Mouse (Mus musculus) megakaryocyte progenitor cell, adult 5-6 weeks (primary cell): ENCODE data around the gene Ankrd13a. TPM values are rescaled to one million over a fixed set of nuclear protein-coding genes. Genes with fewer than 3 reads are reported as not detected.

ENCODE experiments used
- ATAC-seq: replicated peaks from 2 replicates; pipeline ENCODE4 v1.8.0; 2016; ENCODE audit warnings: mild to moderate bottlenecking, moderate TSS enrichment, inconsistent platforms; ENCODE audit not compliant: poor library complexity
- total RNA-seq, 2 experiments: library from RNA; stranded (forward) in 1 of 2; stranded (reverse) in 1 of 2; fragments of 157-497, 149-512 nt in 1 of 2; fragments of 200-1000 nt in 1 of 2; gene quantifications; 2 replicates each; pipeline versions ENCODE4 v1.2.3 to v1.2.4; 2015 to 2017

Gene Ankrd13a
- total RNA-seq (2015) = 264 and 290 TPM in 2 replicates
- total RNA-seq (2017) = 298 and 323 TPM in 2 replicates

DNA sequence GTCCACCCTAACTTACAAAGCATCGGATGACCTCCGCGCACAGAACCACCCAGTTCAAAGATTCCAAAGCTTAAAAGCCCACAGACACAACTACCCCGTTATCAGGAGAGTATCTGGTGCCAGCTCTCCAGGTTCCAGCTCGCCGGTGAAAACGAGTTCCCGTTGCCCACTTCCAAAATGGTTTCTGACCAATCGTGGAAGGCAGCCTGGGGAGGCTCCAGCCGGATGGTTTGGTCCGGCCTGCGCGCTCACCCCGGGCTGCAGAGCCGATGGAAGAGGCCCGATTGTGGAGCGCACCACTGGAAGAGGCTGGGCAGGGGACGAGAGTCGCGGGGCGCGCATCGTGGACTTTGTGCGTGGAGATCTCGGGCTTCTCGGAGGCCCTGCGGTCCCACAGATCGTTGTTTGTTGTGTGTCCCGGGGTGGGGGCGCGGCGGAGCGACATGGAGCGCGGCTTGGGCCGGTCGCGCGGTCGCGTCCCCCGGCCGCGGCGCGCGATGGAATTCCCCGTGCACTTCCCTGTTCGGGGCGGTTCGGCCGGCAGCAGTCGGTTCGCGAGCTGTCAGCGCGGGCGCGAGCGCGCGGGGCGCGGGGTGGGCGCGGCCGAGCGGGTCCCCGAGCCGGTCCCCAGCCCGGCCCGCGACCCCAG lies at the start of gene Ankrd13a:
Gene Ankrd13a, plus strand, starts transcription at position 275 of the 649 bp plus-strand sequence.
- peak; percentile 66 for ATAC-seq

DNA sequence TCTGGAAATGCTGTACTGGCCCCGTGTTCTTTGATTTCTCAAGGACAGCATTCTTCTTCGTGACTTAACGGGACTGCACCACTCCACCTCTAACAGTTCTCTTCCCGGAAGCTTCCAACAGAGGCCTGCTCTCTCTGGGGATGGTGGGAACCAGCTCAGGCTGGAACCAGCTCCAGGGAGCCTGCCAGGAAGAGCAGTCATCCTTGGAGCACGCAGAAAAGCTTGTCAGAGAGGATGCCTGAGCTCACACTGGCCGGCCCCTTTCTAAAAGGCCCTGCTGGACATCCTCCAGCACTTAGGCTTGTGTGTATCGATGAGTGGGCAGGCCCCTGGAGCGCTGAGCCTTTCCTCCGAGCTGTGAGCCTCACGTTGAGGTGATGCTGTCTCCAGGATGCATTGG lies 46.3 kb upstream of the Ankrd13a start:
- no peak for ATAC-seq

DNA sequence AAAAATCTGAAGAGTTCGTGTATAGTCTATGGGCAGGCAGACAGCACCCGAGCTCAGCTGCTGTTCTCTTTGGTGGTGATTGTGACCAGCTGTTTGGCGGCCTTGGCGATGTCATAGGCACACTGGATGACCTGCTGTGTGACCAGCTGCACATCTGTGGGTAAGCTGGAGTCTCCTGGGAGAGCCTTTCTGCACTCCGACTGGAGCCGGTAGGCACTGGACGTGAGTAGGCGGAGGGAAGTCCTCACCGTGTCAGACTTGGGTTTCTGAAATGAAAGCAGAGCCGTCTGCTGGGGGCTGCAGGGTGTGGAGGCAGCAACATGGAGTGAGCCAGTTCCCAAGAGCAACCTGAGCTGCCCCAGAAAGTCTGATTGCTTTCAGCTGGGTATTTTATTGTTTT lies 44.3 kb upstream of the Ankrd13a start:
- no peak for ATAC-seq

DNA sequence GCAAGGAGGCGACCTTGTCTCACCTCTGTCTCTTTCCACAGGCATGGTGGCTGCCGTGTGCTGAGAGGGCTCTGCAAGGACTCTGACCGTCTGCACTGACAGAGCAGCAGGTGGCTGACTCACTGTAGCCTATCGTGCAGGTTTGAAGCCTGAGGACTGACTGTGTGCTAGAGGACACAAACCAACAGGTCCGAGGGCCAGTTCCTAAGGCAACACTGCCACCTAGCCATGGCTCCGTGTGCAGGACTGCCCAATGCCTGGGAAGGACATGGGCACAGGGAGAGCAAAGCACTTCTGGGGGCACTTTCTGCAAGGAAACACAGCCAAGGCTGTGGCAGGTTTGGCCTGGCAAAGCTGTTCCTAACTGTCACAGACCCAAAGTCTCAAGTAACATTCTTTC lies 43.0 kb upstream of the Ankrd13a start:
- no peak for ATAC-seq

DNA sequence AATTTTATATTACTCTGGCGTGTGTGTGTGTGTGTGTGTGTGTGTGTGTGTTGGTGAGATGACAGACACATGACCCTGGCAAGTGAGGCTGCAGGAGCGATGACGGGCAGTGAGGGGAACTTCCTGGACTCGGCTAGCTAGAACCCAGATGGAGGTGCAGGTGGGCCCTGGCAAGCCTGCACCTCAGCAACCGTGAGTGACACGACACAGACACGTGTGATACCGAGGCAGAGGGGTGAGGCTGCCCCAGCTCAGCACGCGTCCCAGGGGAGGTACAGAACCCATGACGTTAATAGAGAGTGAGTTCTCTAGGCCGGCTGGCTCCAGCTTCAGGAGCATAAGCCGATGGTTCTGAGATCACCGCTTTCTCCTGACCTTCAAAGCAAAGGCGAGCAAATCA lies 42.5 kb upstream of the Ankrd13a start:
- ATAC-seq = no peak

DNA sequence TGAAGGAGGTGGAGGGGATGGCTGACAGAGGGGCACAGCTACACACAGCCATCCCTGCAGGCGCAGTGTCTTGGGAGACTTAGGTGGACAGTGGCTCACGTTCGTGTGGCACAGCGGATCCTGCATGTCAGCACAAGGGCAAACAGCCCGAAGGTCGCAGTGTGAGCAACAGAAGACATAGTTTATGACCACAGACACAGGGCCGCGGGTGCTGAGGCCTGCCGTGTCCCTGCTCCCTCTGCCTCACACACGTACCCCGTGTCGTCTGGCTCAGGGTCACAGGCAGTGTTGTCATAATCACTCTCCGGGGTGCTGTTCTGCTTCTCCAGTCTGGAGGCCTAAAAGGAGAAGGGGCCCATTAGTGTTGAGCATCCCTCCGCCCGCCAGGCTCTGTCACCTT lies 40.9 kb upstream of the Ankrd13a start:
- ATAC-seq = no peak

DNA sequence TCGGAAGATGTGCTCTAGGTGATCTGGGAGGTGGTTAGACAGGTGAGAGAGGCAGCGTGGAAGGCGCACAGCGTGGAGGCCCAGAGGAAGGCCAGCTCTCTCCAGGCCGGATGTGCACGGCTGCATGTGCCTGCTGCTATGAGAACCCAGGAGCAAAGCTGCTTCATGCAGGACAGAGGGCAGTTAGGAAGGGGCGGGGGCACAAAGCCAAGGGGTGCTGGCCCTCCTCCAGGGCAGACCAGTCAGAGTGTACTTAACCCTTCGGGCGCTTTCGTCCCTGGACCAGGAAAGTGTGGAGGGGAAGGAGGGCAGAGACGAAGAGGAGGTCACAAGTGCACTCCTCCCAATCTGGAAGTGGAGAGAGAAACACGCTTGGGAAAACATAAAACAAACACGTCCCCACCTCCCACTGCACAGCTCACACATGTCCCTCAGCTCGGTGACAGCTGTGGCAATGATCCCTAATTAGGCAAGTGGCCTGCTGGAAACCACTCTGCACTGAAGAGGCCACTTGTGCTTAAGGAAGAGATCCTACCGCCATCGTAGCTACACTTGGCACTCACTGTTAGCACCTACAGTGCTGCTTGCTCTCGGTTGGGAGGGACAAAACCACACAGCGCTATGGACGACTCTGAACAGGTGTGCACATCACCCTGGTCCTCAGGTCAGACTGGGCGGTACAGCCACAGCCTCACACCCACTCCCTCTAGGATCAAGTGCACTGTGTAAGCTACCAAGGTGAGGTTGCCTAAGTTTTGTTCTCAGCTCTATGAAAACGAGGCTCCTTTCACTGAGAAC lies 37.2 kb upstream of the Ankrd13a start:
- ATAC-seq = no peak

DNA sequence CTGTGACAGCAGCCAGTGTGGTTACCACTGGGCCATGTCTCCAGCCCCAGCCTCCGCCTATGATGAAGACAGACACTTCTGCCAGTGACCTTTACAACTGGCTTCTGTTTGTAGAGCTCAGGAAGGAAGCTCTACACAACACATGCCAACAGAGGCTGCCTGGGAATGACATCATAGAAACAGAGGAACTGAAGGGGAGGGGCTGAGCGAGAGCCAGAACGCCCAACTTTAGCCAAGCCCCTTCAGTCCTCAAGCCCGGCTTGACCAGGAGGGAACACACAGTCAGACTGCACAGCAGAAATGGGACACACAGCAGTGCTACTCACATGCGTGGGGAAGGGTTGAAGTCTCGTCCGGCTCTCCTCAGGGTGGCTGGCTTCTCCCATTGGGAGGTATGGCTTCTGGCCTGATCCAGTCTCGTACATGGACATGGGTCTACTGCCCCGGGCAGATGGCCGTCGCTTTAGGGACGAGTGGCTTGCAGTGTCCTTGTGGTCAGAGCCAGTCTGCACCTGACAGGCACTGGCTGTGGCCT lies 35.7 kb upstream of the Ankrd13a start:
- 0 out of 2 replicates have a peak, but pooled peaks have one; percentile 17 for ATAC-seq

DNA sequence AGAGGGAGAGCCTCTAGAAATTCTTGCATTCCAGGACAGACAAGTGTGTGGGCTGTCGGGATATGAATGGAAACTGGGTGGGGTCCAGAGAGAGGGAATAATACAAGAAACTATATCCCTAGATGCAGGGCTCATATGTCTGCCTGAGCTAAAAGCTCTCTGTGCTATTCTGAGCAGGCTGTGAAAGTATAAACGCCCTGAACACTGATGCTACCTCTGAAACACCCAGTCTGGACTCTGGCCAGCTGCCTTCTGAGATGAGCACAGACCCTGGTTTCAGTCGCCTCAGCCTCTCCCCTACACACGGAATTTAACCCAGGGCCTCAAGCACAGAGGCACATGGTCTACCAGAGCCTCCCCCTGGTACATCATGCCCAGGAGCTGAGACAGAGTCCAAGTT lies 33.9 kb upstream of the Ankrd13a start:
- ATAC-seq = no peak

DNA sequence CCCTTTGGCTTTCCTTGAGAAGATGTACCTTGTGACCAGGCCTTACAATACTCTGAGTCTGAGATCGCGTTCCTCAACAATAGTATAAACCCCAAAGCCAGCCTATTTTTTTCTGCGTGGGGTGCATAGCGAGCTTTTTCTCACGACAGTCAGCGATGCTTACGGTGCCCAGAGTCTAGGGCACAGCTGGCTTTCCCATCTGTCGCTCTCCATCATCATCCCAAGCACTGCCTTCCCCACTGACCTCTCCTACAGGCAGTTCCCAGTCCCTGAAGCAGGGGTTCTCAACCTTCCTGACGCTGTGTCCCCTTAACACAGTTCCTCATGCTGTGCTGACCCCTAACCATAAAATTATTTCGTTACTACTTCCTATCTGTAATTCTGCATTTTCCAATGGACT lies 31.9 kb upstream of the Ankrd13a start:
- ATAC-seq = no peak

DNA sequence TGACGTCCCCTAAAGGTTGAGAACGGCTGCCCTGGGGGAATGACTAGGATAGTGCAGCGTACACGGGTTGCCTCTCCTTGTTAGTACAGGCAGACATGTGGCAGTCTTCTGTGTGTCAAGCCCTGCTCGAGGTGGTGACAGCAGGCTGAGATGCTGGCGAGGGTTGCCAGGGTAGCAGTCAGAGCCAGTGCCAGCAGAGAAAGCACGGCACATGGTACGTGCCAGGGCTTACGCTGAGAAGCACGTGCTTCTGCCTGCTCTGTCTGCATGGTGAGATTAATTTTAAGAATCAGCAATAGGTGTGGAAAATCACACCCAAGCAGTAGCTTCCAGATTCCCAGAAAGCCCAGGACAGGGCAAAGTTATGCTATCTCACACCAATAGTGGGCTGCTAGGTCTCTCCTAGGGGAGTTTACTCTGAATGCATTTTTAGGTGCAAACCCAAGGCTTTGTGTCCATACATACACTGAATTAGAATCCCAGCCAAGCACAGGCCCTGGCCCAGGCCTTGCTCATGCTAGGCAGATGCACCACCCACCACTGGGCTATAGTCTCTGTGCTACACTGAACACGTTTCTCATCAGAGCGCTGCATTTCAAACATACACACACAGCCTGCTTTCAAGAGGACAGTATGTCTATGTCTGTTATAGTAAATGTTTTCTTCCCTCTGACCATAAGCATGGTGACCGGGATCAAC lies 31.3 kb upstream of the Ankrd13a start:
- ATAC-seq = no peak

DNA sequence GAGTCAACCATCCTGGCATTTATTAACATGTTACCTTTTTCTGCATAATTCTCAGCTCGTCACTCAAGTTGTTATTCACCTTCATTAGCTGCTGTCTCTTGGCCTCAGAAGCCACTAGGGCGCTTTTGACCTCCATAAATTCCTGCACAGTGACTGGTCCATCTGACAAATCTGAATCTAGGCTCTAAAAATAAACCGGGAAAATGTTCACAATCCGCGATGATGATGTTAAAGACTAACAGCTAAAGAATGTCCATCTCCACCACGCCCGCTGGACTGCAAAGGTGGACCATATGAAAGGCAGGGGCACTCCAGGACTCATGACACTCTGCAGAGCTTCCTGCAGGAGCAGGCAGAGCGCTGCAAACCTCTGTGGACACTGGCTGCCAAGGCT lies 30.8 kb upstream of the Ankrd13a start:
- no peak for ATAC-seq

DNA sequence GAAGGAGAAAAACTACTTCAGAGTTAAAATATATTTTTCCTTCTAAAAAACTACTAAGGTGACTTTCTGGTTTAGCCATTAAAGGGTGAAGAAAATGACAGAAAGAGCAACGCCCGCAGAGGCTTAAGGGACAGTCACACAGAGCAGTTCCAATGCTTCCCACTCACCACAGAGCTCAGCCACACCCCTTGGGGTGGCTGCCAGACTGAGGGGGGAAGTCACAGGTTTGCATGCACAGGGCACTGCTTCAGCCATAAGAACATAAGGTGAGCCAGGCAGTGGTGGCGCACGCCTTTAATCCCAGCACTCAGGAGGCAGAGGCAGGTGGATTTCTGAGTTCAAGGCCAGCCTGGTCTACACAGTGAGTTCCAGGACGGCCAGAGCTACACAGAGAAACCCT lies 28.9 kb upstream of the Ankrd13a start:
- ATAC-seq = peak; percentile 66

DNA sequence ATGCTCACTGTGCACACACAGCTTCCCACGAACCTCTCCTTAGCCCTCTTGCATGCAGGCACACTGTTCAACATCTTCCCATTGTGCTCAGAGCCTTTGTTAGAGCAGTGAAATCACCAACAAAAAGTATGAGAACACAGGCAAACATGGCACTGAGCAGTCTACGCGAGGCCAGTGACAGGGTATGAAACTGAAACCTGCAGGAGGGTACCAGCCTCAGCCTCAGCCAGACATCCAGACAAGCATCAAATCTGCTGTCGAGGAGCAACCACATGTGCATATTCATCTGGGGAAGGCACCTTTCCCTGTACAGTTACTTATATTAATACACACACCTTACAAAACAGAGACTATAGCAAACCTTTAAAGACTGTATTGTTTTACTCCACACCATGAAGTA lies 27.6 kb upstream of the Ankrd13a start:
- ATAC-seq = no peak

DNA sequence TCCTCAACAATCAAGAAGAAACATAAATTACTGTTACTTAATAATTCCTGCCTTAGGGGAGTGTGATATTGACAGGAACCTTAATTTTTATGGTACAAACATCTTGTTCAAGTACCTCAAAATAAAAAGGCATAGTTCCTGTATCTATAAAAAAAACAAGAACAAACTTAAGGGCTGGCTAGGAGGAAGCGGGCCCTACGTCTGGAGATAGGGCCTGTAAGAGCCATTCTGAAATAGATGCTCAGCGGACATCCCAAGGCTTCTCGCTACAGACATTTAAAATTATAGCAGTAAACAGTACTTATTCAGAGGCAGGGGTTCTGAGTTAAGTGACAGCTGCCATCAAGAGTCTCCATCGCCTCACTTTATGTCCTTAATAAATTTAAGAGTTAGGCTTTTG lies 27.0 kb upstream of the Ankrd13a start:
- ATAC-seq = no peak

DNA sequence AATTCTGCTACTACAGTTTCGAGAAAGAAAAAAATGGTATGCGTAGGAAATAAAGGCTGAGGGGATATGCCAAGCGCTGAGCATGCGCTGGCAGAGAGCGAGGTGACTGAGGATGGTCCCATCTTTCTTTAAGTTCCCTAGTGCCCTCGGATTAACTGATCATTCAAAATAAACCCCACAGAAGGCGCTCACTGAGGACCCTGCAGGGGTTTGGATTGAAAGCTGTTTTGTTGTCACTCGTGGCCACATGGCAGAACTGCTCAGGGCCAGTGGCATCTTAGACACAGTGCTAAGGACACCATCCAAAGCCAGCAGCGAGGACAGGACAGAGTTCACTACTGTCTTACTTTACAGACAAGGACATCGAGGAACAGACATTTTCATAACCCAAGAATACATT lies 24.2 kb upstream of the Ankrd13a start:
- ATAC-seq = no peak

DNA sequence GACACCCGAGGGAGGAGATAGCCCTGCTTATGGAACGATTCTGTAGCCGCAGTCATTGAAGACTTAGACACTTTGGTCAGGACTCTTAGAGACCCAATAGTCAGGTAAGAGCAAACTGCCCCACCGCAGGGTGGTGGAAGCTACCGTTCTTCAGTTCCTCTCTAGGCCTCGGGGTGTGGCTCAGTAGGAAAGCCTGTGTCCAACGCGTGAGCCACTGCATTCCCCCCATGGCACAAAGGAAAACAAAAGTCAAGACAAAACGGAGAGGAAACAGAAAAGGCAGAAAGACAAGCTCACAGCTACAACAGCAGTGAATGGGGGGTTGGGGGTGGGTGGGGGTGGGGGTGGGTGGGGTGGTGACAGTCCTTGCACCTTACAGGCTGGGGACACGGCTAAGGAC lies 22.1 kb upstream of the Ankrd13a start:
- no peak for ATAC-seq

DNA sequence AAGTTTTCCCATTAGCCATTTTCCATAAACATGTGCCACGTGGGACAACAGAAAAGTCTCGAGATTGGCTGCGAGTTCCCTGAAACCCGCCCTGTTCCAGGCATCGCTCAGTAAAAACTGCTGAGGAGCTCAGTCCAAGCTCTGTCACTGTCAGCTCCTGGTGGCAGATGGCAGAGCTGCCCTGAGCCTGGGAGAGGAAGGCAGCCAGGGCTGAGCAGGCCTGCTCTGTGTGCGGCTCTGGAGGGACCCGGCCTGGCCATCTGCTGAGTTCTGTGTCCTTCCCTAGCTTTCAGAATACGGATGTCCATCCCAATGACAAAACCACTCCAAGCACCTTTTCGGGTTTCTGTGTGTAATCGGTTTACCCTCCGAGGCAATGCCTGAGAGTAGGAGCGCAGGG lies 21.1 kb upstream of the Ankrd13a start:
- no peak for ATAC-seq

DNA sequence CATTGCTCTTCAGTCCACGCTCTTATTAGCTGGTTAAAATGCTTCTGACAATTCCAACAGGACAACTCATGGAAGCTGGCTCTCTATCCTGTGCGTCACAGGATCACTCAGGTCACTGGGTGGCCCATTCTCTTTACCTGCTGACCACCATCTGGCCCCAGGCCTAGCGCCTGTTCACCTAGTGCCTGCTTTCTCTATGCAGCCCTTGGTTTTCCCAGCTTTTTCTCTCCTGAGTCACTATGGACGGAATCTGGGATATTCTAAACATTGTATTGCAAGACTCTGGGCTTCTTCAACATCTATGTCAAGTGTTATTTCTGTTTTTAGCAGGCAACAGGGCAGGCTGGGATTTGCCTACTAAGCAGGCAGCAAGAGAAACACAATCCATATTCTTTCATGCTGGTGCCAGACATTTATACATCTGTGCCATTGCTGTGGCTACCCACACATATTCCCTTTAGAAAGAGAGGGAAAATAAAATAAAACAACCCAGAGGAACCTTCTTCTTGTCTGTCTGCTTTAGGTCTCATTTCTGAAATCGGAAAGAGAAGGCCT lies 14.9 kb upstream of the Ankrd13a start:
- no peak for ATAC-seq

DNA sequence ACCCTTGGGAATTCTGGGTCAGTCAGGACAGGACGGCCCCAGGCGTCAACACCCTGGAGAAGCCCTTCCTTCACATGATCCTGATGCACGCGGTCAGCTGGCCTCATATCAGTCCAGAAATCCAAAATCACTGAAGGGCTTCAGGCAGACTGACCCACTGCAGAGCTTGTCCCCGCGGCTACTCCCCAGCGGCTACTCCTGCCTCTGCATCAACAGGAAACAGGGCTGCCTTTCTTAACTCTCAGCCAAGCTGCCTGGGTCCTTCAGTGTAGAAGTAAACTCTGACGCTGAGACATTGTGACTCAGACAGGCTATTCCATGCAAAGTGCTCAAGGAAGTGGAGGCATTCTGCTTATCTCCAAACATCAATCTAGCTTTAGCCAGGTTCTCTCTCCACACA lies 12.5 kb upstream of the Ankrd13a start:
- ATAC-seq = no peak
